Mouse (Mus musculus) forebrain, embryonic 13.5 days (tissue): ENCODE results near the gene Cnih4. TPM values are rescaled to one million over a fixed set of nuclear protein-coding genes. Genes with fewer than 3 reads are reported as not detected.

Source experiments
- ATAC-seq: fragments of 200-750 bp; cut with Nextera tagmentation; 2 replicates; pipeline ENCODE4 v1.8.0; 2017
- H3K27ac ChIP-seq: fragments of 300-500 bp; sonication (generic); 2 replicates; pipeline ENCODE4 v1.5.1; 2015; ENCODE audit warnings: inconsistent platforms, mild to moderate bottlenecking, moderate library complexity
- H3K27me3 ChIP-seq: fragments of 300-500 bp; sonication (generic); 2 replicates; pipeline ENCODE4 v1.6.1; 2015; ENCODE audit warnings: mild to moderate bottlenecking, inconsistent platforms
- H3K36me3 ChIP-seq: fragments of 300-500 bp; sonication (generic); 2 replicates; pipeline ENCODE4 v1.6.1; 2015; ENCODE audit warnings: mild to moderate bottlenecking, inconsistent platforms; ENCODE audit not compliant: poor library complexity, severe bottlenecking
- H3K4me1 ChIP-seq: fragments of 300-500 bp; sonication (generic); 2 replicates; pipeline ENCODE4 v1.6.1; 2015; ENCODE audit warnings: inconsistent platforms
- H3K4me2 ChIP-seq: fragments of 300-500 bp; sonication (generic); 2 replicates; pipeline ENCODE4 v1.6.1; 2015; ENCODE audit warnings: inconsistent platforms, mild to moderate bottlenecking, moderate library complexity
- H3K4me3 ChIP-seq: fragments of 300-500 bp; sonication (generic); 2 replicates; pipeline ENCODE4 v1.5.1; 2015; ENCODE audit warnings: mild to moderate bottlenecking, inconsistent platforms
- H3K9ac ChIP-seq: fragments of 300-500 bp; sonication (generic); 2 replicates; pipeline ENCODE4 v1.6.1; 2015; ENCODE audit warnings: mild to moderate bottlenecking, inconsistent platforms
- H3K9me3 ChIP-seq: fragments of 300-500 bp; sonication (generic); replicated peaks from 2 replicates; pipeline ENCODE4 v1.6.1; 2016; ENCODE audit warnings: inconsistent platforms
- WGBS: fragments of 180-500 bp; shearing (Covaris S2); methylation state at CpG from one replicate; pipeline ENCODE4 v1.1.7; 2015; 5-methylcytosine and 5-hydroxymethylcytosine counted together
- polyA plus RNA-seq: library from polyadenylated mRNA; unstranded; fragments of >200 nt; fragmentation: Nextera tagmentation; extraction: Ambion mirVana; gene quantifications from 2 replicates; pipeline ENCODE4 v1.2.1, GENCODE M21; 2015

The Cnih4 gene
- 94.9 and 99.5 TPM in 2 replicates for polyA plus RNA-seq

- WGBS = under 1% methylated on average over 52 of the region's 52 CpGs
- peak within 1 kb of the TSS; percentile 62 for H3K4me3 ChIP-seq
- ATAC-seq = peak; percentile 100
- H3K36me3 ChIP-seq = peaks cover 25% of the 10 kb centered on the region
- peak within 1 kb of the TSS; percentile 76 for H3K27ac ChIP-seq
- H3K4me1 ChIP-seq = peaks cover 38% of the 10 kb centered on the region
- H3K27me3 ChIP-seq = no peaks in the 10 kb centered on the region
- peak within 1 kb of the TSS; percentile 69 for H3K9ac ChIP-seq
- H3K4me2 ChIP-seq = peak within 1 kb of the TSS; percentile 74
- H3K9me3 ChIP-seq = no peaks in the 10 kb centered on the region
These were observed at the start of gene Cnih4, which contains the start of gene Nvl for GRCm38 (mm10) chr1:181143950-181144836. TSS of gene Cnih4 (plus strand) at chr1:181144693. TSS of gene Nvl (minus strand) at chr1:181144204.

- Histone ChIP-seq H3K4me3 (no peak overlapping the region), H3K4me2 (no peak overlapping the region), H3K4me1 (no peaks in the 10 kb centered on the region), H3K27ac (no peak overlapping the region), H3K36me3 (peaks cover 79% of the 10 kb centered on the region), H3K9me3 (no peaks in the 10 kb centered on the region), H3K27me3 (no peaks in the 10 kb centered on the region), H3K9ac (no peak overlapping the region)
- no peak for ATAC-seq
- 97% methylated on average over 4 of the region's 4 CpGs for WGBS
These were observed 27.4 kb upstream of the Cnih4 start for GRCm38 (mm10) chr1:181117112-181117511.

DNA sequence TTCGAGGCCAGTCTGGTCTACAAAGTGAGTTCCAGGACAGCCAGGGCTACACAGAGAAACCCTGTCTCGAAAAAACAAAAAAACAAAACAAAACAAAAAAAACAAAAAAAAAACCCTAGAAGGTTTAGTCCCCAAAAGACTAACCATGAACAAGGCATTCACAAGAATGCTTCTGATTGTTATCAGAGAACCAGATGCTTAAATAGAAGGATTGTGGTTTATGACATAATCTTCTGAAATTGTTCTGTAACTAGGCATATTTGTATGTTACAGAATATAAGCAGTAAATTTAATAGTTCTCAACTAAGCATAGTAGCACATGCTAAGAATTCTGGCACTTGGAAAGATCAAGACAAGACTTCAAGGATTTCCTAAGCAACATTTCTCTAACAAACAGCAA is 20.3 kb upstream of the Cnih4 start:
- H3K9me3 ChIP-seq = no peaks in the 10 kb centered on the region
- no peak overlapping the region for H3K27ac ChIP-seq
- H3K4me1 ChIP-seq = no peaks in the 10 kb centered on the region
- WGBS = 96% methylated on average over 2 of the region's 2 CpGs
- no peak for ATAC-seq
- H3K4me3 ChIP-seq = no peak overlapping the region
- H3K36me3 ChIP-seq = peaks cover 87% of the 10 kb centered on the region
- H3K9ac ChIP-seq = no peak overlapping the region
- no peak overlapping the region for H3K4me2 ChIP-seq
- H3K27me3 ChIP-seq = no peaks in the 10 kb centered on the region

DNA sequence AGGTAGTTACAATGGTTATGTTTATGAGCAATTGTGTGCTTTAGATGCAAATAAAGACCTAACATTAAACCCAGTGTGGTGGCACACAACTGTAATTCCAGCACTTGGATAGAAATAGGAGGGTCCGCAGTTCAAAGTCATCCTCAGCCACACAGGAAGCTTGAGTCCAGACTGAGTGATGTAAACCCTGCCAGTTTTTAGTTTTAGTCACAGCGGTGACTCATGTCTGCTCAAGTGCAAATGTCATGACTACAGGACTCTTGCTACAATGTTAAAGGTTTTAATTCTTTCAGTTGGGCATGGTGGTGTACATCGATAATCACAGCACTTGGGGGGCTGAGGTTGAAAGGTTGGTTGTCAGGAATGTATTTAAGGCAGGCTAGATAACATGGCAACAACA is 18.6 kb upstream of the Cnih4 start:
- Histone ChIP-seq H3K4me3 (no peak overlapping the region), H3K36me3 (peaks cover 89% of the 10 kb centered on the region), H3K4me2 (no peak overlapping the region), H3K9ac (no peak overlapping the region), H3K9me3 (no peaks in the 10 kb centered on the region), H3K4me1 (no peaks in the 10 kb centered on the region), H3K27me3 (no peaks in the 10 kb centered on the region), H3K27ac (no peak overlapping the region)
- WGBS = 96% methylated on average over 3 of the region's 3 CpGs
- no peak for ATAC-seq

- no peak overlapping the region for H3K27ac ChIP-seq
- peaks cover 85% of the 10 kb centered on the region for H3K36me3 ChIP-seq
- no peaks in the 10 kb centered on the region for H3K4me1 ChIP-seq
- no peaks in the 10 kb centered on the region for H3K27me3 ChIP-seq
- no peaks in the 10 kb centered on the region for H3K9me3 ChIP-seq
- no peak for ATAC-seq
- no peak overlapping the region for H3K4me2 ChIP-seq
- no peak overlapping the region for H3K9ac ChIP-seq
- WGBS = 91% methylated on average over 9 of the region's 9 CpGs
- H3K4me3 ChIP-seq = no peak overlapping the region
These were observed 17.7 kb upstream of the Cnih4 start for GRCm38 (mm10) chr1:181126766-181127165.

- H3K9ac ChIP-seq = no peak overlapping the region
- H3K27me3 ChIP-seq = no peaks in the 10 kb centered on the region
- H3K4me2 ChIP-seq = no peak overlapping the region
- H3K9me3 ChIP-seq = no peaks in the 10 kb centered on the region
- 94% methylated on average over 6 of the region's 6 CpGs for WGBS
- peaks cover 84% of the 10 kb centered on the region for H3K36me3 ChIP-seq
- H3K27ac ChIP-seq = no peak overlapping the region
- H3K4me1 ChIP-seq = no peaks in the 10 kb centered on the region
- no peak overlapping the region for H3K4me3 ChIP-seq
- ATAC-seq = no peak
These were observed 12.6 kb upstream of the Cnih4 start for GRCm38 (mm10) chr1:181131915-181132314.

DNA sequence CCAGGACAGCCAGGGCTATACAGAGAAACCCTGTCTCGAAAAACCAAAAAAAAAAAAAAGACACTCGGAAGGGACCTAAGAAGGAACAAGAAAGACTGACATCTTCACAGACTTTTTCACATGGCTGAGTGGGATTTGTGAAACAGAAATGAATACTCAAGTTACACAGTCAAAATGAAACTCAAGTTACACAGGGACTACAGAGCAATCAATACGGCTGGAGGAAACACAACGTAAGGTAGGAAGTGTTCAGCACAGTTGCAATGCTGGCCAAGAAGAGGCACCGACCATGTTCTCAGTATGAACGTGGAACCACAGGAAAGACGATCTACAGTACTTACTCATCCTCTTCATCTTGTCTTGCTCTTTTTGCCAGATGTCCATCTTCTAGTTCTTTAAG is 5.8 kb upstream of the Cnih4 start:
- H3K4me3 ChIP-seq = no peak overlapping the region
- ATAC-seq = no peak
- H3K9ac ChIP-seq = no peak overlapping the region
- no peaks in the 10 kb centered on the region for H3K27me3 ChIP-seq
- H3K4me2 ChIP-seq = no peak overlapping the region
- no peak overlapping the region for H3K27ac ChIP-seq
- peaks cover 12% of the 10 kb centered on the region for H3K4me1 ChIP-seq
- H3K9me3 ChIP-seq = no peaks in the 10 kb centered on the region
- whole genome bisulfite sequencing = 93% methylated on average over 7 of the region's 7 CpGs
- peaks cover 67% of the 10 kb centered on the region for H3K36me3 ChIP-seq

GRCm38 (mm10) chr1:181143609-181143949 is 914 bp upstream of the Cnih4 start:
- WGBS = under 1% methylated on average over 12 of the region's 12 CpGs

GRCm38 (mm10) chr1:181144966-181145365 is 473 bp downstream of the Cnih4 start:
- H3K4me3 ChIP-seq = peak overlapping the region; percentile 62
- H3K27ac ChIP-seq = no peak overlapping the region
- no peak for ATAC-seq
- WGBS = 14% methylated on average over 12 of the region's 12 CpGs
- H3K9ac ChIP-seq = peak overlapping the region; percentile 69
- peak overlapping the region; percentile 74 for H3K4me2 ChIP-seq
- H3K27me3 ChIP-seq = no peaks in the 10 kb centered on the region
- peaks cover 38% of the 10 kb centered on the region for H3K4me1 ChIP-seq
- no peaks in the 10 kb centered on the region for H3K9me3 ChIP-seq
- peaks cover 18% of the 10 kb centered on the region for H3K36me3 ChIP-seq

More at GRCm38 (mm10) chr1:181143609-181143949, 914 bp upstream of the Cnih4 start:
- Histone ChIP-seq H3K4me2 (peak overlapping the region; percentile 74), H3K9ac (peak overlapping the region; percentile 69), H3K36me3 (peaks cover 29% of the 10 kb centered on the region), H3K4me1 (peaks cover 37% of the 10 kb centered on the region), H3K9me3 (no peaks in the 10 kb centered on the region), H3K4me3 (peak overlapping the region; percentile 62), H3K27ac (peak overlapping the region; percentile 76; the same call in 1 of the 2 replicates), H3K27me3 (no peaks in the 10 kb centered on the region)
- peak; percentile 52 for ATAC-seq

GRCm38 (mm10) chr1:181146187-181146586 is 1.7 kb downstream of the Cnih4 start:
- H3K36me3 ChIP-seq = peaks cover 6% of the 10 kb centered on the region
- no peak overlapping the region for H3K4me2 ChIP-seq
- no peak overlapping the region for H3K4me3 ChIP-seq
- H3K27ac ChIP-seq = no peak overlapping the region
- no peaks in the 10 kb centered on the region for H3K9me3 ChIP-seq
- H3K9ac ChIP-seq = no peak overlapping the region
- H3K4me1 ChIP-seq = peaks cover 38% of the 10 kb centered on the region
- WGBS = 87% methylated on average over 2 of the region's 2 CpGs
- H3K27me3 ChIP-seq = no peaks in the 10 kb centered on the region
- no peak for ATAC-seq

GRCm38 (mm10) chr1:181148540-181148939 is 4.0 kb downstream of the Cnih4 start:
- no peak overlapping the region for H3K4me3 ChIP-seq
- H3K4me2 ChIP-seq = no peak overlapping the region
- no peak for ATAC-seq
- WGBS = 73% methylated on average over 5 of the region's 5 CpGs
- peaks cover 44% of the 10 kb centered on the region for H3K4me1 ChIP-seq
- no peaks in the 10 kb centered on the region for H3K36me3 ChIP-seq
- no peaks in the 10 kb centered on the region for H3K27me3 ChIP-seq
- H3K9me3 ChIP-seq = no peaks in the 10 kb centered on the region
- H3K27ac ChIP-seq = no peak overlapping the region
- 0 out of 2 replicates have a peak overlapping the region, but pooled peaks have one; percentile 26 for H3K9ac ChIP-seq

- Histone ChIP-seq H3K4me2 (no peak overlapping the region), H3K27me3 (no peaks in the 10 kb centered on the region), H3K4me3 (no peak overlapping the region), H3K27ac (no peak overlapping the region), H3K4me1 (peaks cover 44% of the 10 kb centered on the region), H3K9ac (no peak overlapping the region), H3K36me3 (peaks cover 8% of the 10 kb centered on the region; the same call in 1 of the 2 replicates), H3K9me3 (no peaks in the 10 kb centered on the region)
- 82% methylated on average over 3 of the region's 3 CpGs for WGBS
- ATAC-seq = no peak
These were observed 5.0 kb downstream of the Cnih4 start for GRCm38 (mm10) chr1:181149373-181150017.
